Mouse (Mus musculus): ENCODE measurements around the gene Tes3-ps.

Tes3-ps gene

GRCm38 (mm10) chr13:49505776-49506175, 12.7 kb downstream of the Tes3-ps start:
- peak; percentile 91 for DNase-seq

- peak; percentile 93 for DNase-seq
Measured at GRCm38 (mm10) chr13:49507176-49507575, 14.1 kb downstream of the Tes3-ps start.

- DNase-seq: peak; percentile 64
Measured at GRCm38 (mm10) chr13:49518761-49519160, 25.6 kb downstream of the Tes3-ps start.

GRCm38 (mm10) chr13:49526235-49526634, 33.1 kb downstream of the Tes3-ps start:
- DNase-seq: no peak

GRCm38 (mm10) chr13:49530636-49531035, 37.5 kb downstream of the Tes3-ps start:
- no peak for DNase-seq

GRCm38 (mm10) chr13:49536946-49537345, 43.8 kb downstream of the Tes3-ps start:
- no peak for DNase-seq

- no peak for DNase-seq
Measured at GRCm38 (mm10) chr13:49538693-49539092, 45.6 kb downstream of the Tes3-ps start.

GRCm38 (mm10) chr13:49544279-49544678, 51.2 kb downstream of the Tes3-ps start, which contains the start of gene Aspn:
Aspn (plus strand) TSS chr13:49544443.
- DNase-seq: no peak

- peak; percentile 96 for DNase-seq
Measured at GRCm38 (mm10) chr13:49545646-49546045, 52.5 kb downstream of the Tes3-ps start.
